In genomic region chr15:62249436-62249835, GRCm38 (mm10) we compare ENCODE assay signal across 1 mouse cellular context.
TF ChIP-seq lines count a peak whose summit lies in the region.

No protein-coding gene starts in this region.

TF ChIP-seq in CH12.LX, 34 proteins besides CTCF, POLR2A, EP300 and RAD21 (continued from another document):
- TF ChIP-seq UBTF (IDR thresholded peaks at IDR 0.05; ENCODE audit: low read depth, low read length): no peak
- no peak for TF ChIP-seq ZC3H11A (IDR thresholded peaks at IDR 0.05; ENCODE audit: low read depth, low read length)
- TF ChIP-seq E2F4 (IDR thresholded peaks at IDR 0.05; ENCODE audit: insufficient replicate concordance, low read depth, low read length): no peak
- peak; percentile 73 for TF ChIP-seq SIN3A (IDR thresholded peaks at IDR 0.05; ENCODE audit: low read length)
- no peak for TF ChIP-seq JUND (conservative IDR thresholded peaks at IDR 0.05; ENCODE audit: low read depth, low read length)
- no peak for TF ChIP-seq RCOR1 (conservative IDR thresholded peaks at IDR 0.05; ENCODE audit: low read depth, low read length)
- TF ChIP-seq MAFK (IDR thresholded peaks at IDR 0.05; ENCODE audit: insufficient replicate concordance, low read length): 0 out of 2 replicates have a peak, but pooled peaks have one; percentile 19
- no peak for TF ChIP-seq GABPA (IDR thresholded peaks at IDR 0.05; ENCODE audit: insufficient replicate concordance, low read depth, low read length)
- TF ChIP-seq IRF4 (IDR thresholded peaks at IDR 0.05; ENCODE audit: low read depth, low read length): no peak
- TF ChIP-seq ETS1 (conservative IDR thresholded peaks at IDR 0.05; ENCODE audit: low read depth, low read length): no peak
- TF ChIP-seq CHD1 (IDR thresholded peaks at IDR 0.05; ENCODE audit: low read depth, low read length): peak; percentile 58; the same call in 1 of the 2 replicates
- TF ChIP-seq ZNF384 (IDR thresholded peaks at IDR 0.05; ENCODE audit: low read depth, low read length): peak; percentile 77
- TF ChIP-seq USF2 (conservative IDR thresholded peaks at IDR 0.05; ENCODE audit: low read depth, low read length): no peak
- TF ChIP-seq MYC (IDR thresholded peaks at IDR 0.05; ENCODE audit: low read depth, low read length): no peak
- TF ChIP-seq CHD2 (IDR thresholded peaks at IDR 0.05; ENCODE audit: low read length): peak; percentile 38; the same call in 1 of the 2 replicates
